Mouse (Mus musculus) gastrocnemius, postnatal 4 days (tissue): Measurements from ENCODE around the gene Ntrk1. TPM values are rescaled to one million over a fixed set of nuclear protein-coding genes. Genes with fewer than 3 reads are reported as not detected.
A peak's percentile ranks its signal among the peaks of the same experiment; 100 is the strongest.

Experiments
- DNase-seq, 2 experiments: peaks; one replicate each; pipeline ENCODE4 v3.0.0; 2021 to 2022; ENCODE audit warnings: low spot score in 2 of 2, mixed read lengths in 2 of 2
- total RNA-seq, 2 experiments: library from RNA; stranded (reverse); gene quantifications; 2 replicates each; pipeline ENCODE4 v1.2.3; 2021

The Ntrk1 gene
- total RNA-seq, 2 experiments from 2014 or later = 0.10 to 0.13 TPM

DNA sequence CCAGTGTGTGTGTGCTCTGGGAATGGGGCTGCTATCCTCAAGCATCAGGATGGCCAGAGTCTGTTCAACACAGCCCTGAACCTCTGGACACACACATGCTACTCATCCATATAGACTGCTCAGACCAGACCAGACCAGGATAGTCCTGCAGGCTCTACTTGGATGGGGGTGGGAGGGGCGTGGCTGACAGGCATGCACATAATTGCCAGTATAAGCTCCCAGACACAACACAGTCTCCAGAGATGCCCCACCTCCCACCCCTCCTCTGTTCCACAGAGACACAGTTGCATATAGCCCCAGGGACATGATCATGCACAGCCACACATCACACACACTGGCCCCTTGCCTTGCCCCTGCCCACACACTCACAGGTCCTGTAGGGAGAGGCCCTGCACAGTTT lies 5.7 kb downstream of the Ntrk1 start:
- no peak for DNase-seq

- DNase-seq = no peak
Measured at GRCm38 (mm10) chr3:87785626-87786214, 9.2 kb downstream of the Ntrk1 start.

GRCm38 (mm10) chr3:87785156-87785555 lies 9.8 kb downstream of the Ntrk1 start:
- DNase-seq = no peak

- DNase-seq = no peak
Measured at GRCm38 (mm10) chr3:87783282-87784023, 11.5 kb downstream of the Ntrk1 start.

GRCm38 (mm10) chr3:87779086-87779485 lies 15.9 kb downstream of the Ntrk1 start:
- DNase-seq = no peak

GRCm38 (mm10) chr3:87778283-87778682 lies 16.7 kb downstream of the Ntrk1 start:
- DNase-seq = no peak

DNA sequence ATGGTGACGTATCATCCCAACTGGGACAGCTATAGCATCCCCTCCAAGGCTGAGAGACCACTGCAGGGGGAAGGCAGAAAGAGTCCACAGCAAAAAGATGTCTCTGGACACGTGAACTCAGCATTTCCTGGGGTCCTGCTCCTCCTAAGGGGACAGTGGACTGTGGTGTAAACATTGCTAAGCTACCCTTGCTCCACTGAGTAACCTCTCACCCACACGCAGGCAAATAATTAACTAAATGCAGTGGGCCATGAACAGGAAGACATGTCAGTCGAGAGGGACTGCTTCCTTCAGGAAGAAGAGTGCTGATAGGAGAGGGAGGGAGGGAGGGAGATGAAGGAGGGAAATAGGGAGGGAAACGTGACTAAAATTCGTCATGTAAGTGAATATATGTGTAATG lies 23.9 kb downstream of the Ntrk1 start:
- no peak for DNase-seq

GRCm38 (mm10) chr3:87770280-87770679 lies 24.7 kb downstream of the Ntrk1 start:
- no peak for DNase-seq

GRCm38 (mm10) chr3:87769506-87769905 lies 25.5 kb downstream of the Ntrk1 start:
- no peak for DNase-seq

GRCm38 (mm10) chr3:87768844-87769243 lies 26.1 kb downstream of the Ntrk1 start:
- peak; percentile 84 to 85 for DNase-seq

DNA sequence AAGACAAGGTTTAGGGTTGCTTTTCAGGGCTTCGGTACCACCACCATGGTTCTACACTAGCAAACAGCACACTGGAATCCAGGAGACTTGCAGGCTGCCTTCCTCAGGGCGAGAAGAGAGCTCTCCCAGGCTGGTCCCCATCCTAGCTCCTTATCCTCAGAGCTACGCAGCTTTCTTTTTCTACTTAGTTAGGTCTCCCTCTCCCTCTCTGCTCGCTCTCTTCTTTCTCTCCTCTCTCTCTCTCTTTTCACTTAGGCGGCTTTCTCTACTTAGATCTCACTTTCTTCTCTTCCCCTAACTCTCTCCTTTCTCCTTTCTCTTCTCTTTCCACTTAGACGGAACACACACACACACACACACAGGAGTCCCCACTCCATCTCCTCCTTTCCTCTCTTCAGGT lies 26.5 kb downstream of the Ntrk1 start:
- no peak for DNase-seq

- no peak for DNase-seq
Measured at GRCm38 (mm10) chr3:87767764-87768163, 27.2 kb downstream of the Ntrk1 start.

DNA sequence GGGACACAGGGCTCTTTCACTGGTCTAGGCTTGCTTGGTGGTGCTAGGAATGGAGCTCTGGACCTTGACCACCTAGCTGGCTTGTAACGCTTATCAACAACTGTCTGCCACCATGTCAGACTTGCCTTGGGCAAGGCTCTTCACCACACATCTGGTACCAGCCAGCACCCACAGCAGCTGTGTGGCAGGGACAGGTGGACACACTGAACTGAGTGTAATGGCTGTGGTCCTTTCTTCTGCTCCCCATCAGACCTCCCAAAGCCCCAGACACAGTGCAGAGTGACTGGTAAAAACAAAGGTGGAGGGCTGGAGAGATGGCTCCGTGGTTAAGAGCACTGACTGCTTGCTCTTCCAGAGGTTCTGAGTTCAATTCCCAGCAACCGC lies 28.7 kb downstream of the Ntrk1 start:
- DNase-seq = no peak

GRCm38 (mm10) chr3:87765631-87766283 lies 29.2 kb downstream of the Ntrk1 start:
- no peak for DNase-seq

DNA sequence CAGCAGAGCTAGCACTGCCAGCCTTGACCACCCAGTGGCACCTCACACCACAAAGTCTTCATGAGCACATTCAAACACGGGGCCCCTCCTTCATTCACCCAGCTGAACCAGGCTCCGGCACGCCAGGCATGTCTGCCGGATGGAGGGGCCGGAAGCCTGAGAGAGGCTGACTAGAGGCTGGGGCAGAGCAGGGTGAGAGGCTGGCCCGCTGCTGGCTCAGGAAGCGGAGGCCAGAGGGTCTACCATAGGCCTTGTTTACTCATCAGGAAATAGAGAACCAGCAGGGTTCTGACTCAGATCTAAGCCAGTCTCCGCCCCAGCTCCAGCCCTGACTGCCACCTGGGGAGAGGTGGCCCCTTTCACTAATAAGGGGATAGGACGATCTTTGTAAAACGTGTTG lies 29.9 kb downstream of the Ntrk1 start:
- DNase-seq = no peak

- peak in 1 of 2 experiments; percentile 55 for DNase-seq
Measured at GRCm38 (mm10) chr3:87764506-87764905, 30.5 kb downstream of the Ntrk1 start.

DNA sequence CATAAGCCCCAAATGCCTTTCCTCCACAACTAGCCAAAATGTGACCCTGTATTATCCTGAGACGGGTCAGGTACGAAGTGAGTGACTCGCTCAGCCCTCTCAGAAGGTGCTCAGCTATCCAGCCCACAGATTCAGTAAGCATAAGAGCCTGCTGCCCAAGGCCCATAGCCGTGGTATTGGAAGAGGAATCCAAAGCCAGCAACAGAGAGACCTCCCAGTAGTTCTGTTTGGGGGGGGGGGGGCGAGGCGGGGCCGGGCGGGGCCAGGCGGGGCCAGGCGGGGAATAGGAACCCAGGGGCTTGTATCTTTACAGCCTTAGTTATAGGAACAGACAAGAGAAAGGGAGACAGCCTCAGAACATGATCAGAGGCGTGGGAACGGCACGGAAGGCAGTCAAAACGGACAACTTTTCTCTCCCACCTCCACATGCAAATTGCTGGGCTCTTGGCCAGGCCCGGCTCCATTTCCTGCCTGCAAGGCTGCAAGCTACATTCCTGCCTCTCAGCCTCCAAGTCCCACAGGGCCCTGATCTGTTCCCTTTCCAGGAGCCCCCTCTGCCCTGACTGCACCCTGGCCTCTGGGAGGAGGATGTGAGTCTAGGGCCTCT lies 31.2 kb downstream of the Ntrk1 start:
- peak; percentile 58 to 82 for DNase-seq

- DNase-seq = no peak
Measured at GRCm38 (mm10) chr3:87763202-87763601, 31.8 kb downstream of the Ntrk1 start.

DNA sequence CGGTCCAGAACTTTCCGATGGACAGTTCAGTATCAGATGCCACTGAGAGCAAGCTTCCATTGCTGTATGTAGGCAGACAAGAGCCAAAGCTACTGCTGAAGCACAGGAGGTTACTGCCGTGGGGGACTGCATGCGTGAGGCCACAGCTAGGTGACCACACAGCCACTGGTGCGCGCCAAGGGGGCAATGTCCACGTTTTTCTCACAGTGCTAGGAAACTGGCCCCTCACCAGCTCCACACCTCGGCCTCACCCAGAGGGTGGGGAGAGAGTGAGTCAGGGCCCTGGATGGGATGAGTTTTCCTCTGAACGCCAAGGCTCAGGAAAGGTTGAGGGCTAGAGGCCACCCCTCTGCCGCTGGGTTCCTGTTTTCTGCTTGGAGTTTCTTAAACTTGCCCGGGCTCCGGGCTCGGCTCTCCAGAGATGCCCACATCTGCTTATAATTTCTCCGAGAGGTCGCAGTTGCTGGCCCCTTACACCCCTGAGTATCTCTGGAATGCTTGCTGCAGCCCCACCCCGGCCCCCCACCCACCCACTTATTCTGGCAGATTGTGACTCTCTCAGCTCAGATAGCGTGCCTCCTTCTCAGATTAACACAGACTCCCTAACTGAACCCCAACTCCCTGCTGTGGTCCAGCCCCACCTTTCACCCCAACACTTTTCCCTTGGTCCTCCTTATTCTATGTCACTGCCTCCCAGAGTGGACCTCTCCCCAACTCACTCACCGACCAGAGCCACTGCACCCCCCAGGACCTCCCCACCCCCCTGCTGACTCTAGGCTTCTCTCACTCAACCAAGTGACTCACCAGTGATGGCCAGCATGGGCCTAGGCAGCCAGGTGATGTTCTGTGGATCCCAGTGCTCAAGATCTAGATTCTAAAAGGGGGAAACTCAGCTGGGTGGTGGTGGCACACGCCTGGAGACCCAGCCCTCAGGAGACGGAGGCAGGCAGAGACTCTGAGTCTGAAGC lies 33.3 kb downstream of the Ntrk1 start:
- no peak for DNase-seq

GRCm38 (mm10) chr3:87758641-87759040 lies 36.3 kb downstream of the Ntrk1 start:
- no peak for DNase-seq

DNA sequence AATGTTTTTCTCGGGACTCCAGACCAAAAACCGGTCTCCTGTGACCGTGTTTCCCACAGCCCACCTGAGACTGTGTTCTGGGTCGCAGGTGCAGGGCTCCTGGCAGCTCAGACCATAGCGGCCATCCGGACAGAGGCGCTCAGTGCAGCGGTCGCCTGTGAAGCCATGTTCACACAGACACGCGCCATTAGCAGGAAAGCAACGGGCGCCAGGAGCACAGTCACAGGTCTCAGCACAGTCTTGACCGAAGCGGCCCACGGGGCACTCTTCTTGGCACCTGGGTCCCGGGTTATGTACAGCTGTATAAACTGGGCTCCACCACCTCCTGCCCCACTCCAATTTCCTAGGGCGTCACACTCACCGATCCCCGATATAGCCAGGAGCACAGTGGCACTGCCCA lies 38.5 kb downstream of the Ntrk1 start:
- DNase-seq = no peak
